Mouse (Mus musculus) B cell, adult 67 days (primary cell): Measurements from ENCODE around the gene Zfpl1. TPM values are rescaled to one million over a fixed set of nuclear protein-coding genes. Genes with fewer than 3 reads are reported as not detected.

Experiments
- total RNA-seq, 2 experiments: library from RNA; stranded (reverse); gene quantifications; 4 replicates each; pipeline ENCODE4 v1.2.4; 2023

The Zfpl1 gene
- 10 to 100 TPM; 51.4 to 65.8 TPM for total RNA-seq

DNA sequence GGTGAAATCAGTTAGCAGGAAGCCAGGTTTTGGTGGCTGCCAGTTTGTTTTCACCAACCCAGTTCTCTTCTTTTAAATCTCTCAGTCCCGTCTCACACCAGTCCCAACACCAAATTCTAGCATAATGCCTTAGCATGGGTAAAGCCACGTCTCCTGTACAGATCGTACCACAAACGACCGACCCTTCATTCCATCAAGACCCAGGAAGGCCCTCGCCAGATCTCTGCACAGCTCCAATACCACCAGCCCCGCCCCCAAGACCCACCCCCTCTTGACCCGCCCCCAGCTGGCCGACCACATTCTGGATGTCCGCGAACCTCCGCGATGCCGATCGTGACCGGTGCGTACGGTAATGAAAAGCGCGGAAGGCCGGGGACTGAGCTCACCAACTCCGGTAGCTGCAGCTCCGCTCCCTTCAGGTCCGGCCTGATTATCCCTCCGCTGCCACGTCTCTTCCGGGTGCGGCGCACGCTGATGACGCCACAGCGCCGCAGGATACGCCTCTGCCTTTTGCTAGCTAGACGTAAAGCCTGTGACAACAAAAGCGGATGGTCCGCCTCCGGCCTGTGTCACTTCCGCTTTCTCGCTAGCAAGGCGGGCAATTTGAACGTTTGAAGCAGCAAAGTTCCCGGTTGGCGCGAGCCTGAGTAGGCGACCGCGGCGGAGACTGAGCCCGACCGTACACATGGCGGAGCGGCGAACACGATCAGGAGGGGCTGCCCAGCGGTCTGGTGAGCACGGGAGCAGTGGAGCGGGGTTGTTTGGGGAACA lies at the start of gene Zfpl1, which contains the start of gene Cdca5:
Gene Zfpl1, minus strand, starts transcription at position 479 of the 771 bp plus-strand sequence.
Gene Cdca5, plus strand, starts transcription at position 506 of the 771 bp plus-strand sequence.

DNA sequence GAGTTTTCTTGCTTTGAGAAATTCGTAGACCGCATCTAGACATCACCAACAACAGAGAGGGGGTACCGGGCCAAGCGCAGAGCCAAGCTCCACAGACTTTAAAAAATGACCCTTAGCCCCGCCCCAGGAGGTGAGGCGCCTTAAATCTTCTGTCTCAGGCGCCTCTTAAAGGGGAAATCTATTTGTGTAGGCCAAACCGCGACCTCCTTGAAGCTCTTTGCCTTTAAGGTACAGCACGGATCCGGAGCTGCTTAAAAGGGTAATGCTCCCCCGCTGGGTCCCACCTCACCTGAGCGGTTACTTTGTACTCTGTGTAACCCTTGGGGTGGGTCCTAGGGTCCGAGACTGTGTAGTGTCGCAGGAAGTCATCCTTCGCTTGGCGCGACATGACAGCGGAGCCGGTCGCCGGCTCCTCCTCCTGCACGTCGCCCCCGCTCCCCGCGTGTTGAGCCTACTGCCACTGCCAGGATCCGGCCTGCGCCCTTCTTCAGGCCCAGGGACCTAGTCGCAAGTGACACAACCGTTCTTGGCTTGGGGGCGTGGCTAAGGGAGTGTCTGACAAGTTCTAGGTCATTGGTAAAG lies 43.1 kb upstream of the Zfpl1 start, which contains the start of gene Snx15:
Gene Snx15, minus strand, starts transcription at position 545 of the 582 bp plus-strand sequence.

DNA sequence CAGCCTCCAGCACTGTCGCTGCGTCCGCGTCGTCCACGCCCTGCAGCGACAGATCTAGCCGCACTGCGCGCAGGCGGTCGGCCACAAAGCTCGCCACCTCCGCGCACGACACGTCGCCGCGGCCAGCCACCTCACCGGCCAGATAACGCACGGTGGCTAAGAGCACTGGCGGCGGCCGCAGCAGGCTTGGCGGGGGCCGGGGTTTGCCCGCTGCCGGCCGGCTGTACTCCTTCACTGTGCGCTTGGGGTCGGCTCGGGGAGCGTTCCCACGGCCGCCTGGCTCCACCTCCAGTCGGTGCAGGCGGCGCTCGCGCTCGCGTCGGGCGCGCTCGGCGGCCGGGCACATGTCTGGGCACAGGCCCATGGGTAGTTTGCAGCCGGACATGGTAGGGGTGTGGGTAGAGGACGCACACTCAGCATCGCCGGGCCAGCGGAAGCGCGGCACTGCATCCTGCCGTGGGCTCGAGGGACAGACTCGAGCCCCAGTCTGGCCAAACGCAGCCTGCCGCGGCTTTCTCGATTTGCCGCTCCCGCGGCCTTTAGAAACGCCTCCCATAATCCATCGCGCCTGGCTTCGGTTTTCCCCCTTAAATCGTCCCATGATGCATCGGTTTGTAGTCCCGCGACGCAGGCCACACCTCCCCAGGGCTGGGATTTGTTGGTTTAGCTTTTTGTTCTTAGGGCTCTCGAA lies 33.4 kb upstream of the Zfpl1 start, which contains the start of gene Sac3d1:
Gene Sac3d1, minus strand, starts transcription at position 665 of the 691 bp plus-strand sequence.

DNA sequence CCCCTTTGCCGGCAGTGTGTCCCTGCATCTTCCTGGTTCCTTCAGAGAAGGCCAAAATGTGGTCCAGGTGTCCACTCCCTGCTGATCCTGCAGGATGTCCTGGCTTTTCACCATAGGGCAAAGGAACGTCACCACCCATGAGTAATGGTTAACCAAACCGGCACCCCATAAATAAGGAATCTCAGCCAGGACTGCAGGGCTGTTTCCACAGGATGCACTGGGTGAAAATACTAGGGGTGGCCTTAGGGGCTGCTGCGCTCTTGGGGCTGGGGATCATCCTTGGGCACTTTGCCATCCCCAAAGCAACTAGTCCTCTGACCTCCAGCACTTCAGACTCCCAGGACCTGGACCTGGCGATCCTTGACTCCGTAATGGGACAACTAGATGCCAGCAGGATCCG lies 20.8 kb upstream of the Zfpl1 start, which contains the start of gene Naaladl1:
Gene Naaladl1, plus strand, starts transcription at position 197 of the 400 bp plus-strand sequence.

DNA sequence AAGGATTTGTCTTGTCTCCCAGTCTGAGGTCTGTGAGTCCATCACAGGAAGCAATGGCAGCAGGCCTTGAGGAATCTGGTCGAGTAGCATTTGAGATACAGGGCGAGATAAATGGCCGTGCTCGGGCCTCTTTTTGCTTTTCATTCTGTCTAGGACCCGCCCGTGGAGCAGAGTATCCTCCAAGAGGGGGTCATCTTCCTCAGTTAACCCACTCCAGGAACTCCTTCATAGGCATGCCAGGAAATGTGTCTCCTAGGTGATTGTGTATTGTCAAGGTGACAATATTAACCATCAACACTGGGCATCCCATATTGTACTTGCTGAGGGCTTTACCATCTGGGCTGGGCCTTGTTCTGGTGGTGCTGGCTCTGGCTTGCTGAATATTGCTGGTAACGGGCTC lies 9.4 kb upstream of the Zfpl1 start, which contains the start of gene AC131692.1:
Gene AC131692.1, plus strand, starts transcription at position 301 of the 400 bp plus-strand sequence.

DNA sequence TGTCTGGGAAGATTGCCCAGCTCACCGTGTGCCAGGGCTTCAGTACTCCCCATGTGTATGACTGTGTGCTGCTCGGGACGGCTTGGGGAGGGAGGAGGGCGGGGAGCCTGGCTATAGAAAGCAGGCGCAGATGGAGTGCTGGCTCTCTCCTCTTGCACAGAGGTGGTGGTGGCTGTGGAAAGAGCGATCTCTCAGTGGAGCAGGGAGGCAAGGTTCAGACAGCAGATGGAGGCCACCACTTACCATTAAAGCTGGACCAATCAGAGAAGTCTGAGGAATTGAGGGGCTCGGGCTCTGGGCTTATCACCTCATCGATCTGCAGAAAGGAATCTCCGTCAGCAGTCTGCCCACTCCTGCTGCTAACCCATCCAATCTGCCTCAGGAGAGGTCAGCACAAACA lies 2.6 kb downstream of the Zfpl1 start, which contains the start of gene Gm28374:
Gene Gm28374, minus strand, starts transcription at position 101 of the 400 bp plus-strand sequence.

DNA sequence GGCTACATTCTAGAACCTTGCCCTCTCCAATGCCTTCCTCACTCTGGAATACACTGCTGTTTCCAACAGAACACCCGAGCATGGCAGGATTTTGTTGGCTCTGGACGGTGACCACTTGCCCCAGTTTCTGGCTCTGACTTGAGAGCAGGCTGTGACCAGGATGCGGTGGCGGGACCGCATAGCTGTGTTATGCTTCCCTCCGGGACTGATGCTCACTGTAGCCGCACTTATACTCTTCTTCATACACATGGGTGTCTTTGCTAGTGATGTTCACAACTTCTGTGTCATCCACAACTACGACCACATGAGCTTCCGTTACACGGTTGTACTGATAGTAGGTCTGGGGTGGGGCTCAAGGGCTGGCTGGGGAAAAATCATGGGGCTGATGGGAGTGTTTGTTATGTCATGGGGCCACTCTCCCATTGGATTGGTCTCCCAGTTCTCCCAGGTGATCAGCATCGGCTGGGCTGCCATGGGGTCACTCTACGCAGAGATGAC lies 4.7 kb downstream of the Zfpl1 start, which contains the start of gene Tmem262:
Gene Tmem262, plus strand, starts transcription at position 51 of the 498 bp plus-strand sequence.

DNA sequence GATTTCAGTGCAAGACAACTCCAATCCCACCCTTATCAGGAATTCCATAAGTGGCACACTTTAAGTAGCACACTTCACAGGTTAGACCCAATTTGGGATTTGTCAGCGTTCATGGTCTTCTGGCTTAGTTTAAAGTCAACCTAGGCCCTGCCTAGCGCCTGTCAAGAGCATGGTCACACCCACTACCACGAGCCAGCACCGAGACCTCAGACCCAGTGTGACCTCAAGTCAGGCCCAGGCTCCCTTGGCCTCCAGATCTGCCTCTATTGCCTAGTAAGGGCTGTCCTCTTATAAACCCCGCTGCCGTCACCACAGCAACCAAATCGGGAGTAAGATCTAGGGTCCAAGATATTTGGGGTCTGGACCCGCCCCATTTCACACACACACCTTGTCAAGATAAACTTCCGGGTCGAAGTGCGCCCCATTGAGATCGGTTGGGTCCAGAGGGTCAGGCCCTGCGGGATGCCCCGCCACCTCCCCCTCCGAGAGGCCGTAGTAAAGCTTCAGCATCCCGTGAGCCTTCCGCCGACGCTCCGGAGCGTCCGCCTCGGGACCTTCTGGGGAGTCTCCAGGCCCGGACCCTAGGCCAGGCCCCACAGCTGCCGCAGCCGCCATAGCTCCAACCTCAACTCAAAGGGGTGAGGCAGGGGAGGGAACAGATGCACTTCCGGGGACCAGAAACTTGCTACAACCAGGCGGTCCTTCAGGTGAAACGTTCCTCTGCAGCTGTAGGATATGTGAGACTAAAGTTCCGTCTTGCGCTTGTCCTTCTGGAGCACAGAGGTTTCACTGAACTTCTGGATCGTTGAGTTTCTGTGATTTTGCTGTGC lies 8.0 kb downstream of the Zfpl1 start, which contains the start of gene Vps51:
Gene Vps51, minus strand, starts transcription at position 668 of the 830 bp plus-strand sequence.

DNA sequence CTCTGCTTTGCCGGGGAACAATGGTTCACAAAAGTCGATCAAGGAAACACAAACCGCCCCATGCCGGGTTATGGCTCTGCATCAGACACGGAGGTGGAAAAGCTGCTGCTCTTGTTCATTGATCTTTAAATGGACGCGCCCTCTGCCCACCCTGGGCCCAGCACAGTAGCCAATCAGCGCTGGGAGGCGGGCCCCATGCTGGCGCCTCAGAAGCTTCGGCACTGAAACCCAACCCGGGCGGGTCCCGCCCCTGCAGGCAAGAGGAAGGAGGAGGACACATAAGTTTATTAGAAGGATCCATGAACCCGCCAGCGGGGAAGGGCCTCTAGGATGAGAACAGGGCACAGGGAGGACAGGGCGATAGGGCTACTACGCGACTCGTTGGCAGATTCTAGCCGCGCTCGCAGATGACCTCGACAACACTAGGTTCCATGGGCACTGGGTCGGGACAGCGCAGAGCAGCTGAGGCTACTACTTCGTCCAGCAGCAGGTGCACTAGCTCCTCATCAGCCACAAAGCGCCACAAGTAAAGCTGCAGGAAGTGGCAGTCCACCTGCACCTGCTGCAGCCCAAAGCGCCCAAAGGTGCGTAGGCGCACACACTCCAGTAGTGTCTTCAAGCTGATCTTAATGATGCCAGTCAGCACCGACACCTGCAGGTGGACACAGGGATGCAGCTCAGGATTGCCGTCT lies 16.9 kb downstream of the Zfpl1 start, which contains the start of gene Tm7sf2:
Gene Tm7sf2, minus strand, starts transcription at position 650 of the 692 bp plus-strand sequence.

DNA sequence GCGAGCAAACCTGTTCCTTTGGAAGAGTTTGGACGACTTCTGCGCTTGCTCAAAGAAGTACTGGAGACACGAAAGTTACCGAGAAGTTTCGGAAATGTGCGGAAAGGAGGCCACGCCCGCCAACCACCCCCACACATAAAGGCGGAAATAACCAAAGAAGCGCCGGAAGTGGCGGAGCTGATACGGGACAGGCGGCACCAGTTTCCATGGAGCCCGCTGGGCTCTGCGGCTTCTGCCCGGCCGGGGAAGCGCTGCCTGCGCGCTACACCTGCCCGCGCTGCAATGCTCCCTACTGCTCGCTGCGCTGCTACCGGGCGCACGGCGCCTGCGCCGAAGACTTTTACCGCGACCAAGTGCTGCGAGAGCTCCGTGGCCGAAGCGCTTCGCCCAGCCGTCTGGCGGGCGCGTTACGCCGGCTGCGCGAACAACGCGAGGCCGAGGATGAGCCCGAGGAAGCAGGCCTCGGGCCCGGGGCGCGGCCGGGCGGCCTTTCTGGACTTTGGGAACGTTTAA lies 23.7 kb downstream of the Zfpl1 start, which contains the start of gene Znhit2:
Gene Znhit2, plus strand, starts transcription at position 172 of the 513 bp plus-strand sequence.

DNA sequence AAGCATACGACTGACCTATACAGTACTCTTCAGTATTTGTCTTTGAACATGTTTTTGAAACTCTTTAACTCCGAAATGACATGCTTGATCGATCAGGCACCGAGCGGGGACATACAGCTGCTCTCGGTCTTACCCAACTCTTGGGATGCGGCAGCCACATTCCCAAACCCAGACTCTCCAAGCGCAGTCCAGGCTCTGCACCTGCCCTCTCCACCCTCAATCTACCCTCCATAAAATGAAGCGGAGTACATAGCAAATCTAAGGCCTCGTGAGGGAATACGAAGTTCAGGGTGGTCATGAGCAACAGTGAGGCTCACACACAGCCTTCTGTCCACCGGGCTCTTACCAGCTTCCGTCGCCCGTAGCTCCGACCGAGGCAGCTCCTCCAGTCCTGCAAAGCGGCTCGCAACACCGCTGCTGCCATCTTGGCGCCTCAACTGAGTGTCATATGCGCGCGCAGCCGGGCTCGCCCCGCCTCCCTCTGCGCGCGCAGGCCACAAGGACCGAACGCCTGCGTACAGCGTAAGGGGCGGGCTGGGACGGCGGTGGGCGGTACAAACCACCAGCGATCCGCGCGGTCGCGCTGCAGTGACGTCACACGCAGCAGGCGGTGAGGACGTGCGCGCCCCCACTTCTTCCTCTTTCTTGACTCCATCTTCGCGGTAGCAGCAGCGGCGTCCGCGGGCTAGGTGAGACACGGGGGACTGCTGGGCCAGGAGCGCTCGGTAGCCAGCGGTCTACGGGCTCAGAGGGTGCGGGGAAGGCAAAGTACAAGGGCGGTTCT lies 27.3 kb downstream of the Zfpl1 start, which contains the start of the genes Mrpl49 and Fau:
Gene Mrpl49, minus strand, starts transcription at position 473 of the 784 bp plus-strand sequence.
Gene Fau, plus strand, starts transcription at position 532 of the 784 bp plus-strand sequence.

DNA sequence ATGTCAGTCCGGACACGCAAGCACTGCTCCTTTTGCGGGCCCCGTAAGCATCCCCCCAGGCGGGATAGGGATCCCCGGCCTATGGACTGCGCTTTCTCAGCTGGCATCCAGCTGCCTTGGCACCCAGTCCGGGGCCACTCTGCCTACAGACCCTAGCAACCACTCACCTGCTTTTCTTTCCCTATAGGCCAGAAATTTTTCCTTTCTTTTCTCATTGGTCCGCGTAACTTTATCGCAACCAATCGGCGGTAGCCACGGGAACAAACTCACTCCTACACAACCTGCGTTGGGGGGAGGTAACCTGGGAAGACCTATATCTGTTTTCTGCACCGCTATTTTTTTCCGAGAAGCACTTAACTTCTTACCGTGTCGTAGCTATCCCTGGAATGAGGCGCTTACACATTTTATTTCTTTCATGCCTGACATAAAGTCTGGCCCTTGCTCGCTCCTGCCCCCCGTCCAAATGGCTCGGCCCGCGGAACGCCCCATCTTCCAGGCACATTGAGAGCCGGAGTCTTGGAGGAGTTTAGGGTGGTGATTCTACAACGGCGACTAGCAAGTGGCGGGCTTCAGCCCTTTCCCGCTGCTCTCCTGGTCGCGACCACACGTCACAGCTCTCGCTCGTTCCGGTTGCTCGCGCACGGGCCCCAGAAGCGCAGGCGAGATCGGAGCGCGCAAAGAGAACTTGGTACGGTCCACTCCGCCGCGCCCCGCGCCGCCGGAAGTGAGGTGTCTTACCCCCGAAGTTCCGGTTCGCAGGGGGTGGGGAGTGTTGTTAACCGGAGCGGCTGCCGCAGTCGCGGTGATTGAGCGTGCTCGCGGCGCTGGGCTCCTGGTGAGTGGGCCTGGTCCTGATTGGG lies 38.2 kb downstream of the Zfpl1 start, which contains the start of gene Syvn1:
Gene Syvn1, plus strand, starts transcription at position 283 of the 860 bp plus-strand sequence.

Other genes with a start within 250 kb of the Zfpl1 start
- gene Frmd8, start 209.7 kb downstream of the Zfpl1 start, total RNA-seq = 10 to 100 TPM; 39.6 to 41.7 TPM
- 10 to 100 TPM; 21.2 to 26.6 TPM for gene Slc25a45, start 207.1 kb downstream of the Zfpl1 start, total RNA-seq
- gene Tigd3, start 190.8 kb downstream of the Zfpl1 start, total RNA-seq = 1 to 10 TPM; 3.4 to 4.2 TPM
- gene Dpf2, start 171.9 kb downstream of the Zfpl1 start, total RNA-seq = 100 to 1,000 TPM; 171 to 191 TPM
- not detected for gene Cdc42ep2, start 160.1 kb downstream of the Zfpl1 start, total RNA-seq
- gene Pola2, start 120.8 kb downstream of the Zfpl1 start, total RNA-seq = 10 to 100 TPM; 77.0 to 78.2 TPM
- gene Slc22a20, start 98.8 kb downstream of the Zfpl1 start, total RNA-seq = not detected
- 100 to 1,000 TPM in 1 of 2 experiments, 10 to 100 TPM in 1; 97.9 to 103 TPM for gene Capn1, start 69.1 kb downstream of the Zfpl1 start, total RNA-seq
- gene Syvn1, start 38.4 kb downstream of the Zfpl1 start, total RNA-seq = 100 to 1,000 TPM; 205 to 221 TPM
- 10 to 100 TPM; 24.4 to 30.4 TPM for gene Mrpl49, start 27.2 kb downstream of the Zfpl1 start, total RNA-seq
- gene Fau, start 27.1 kb downstream of the Zfpl1 start, total RNA-seq = 1,000 to 10,000 TPM; 3,281 to 3,326 TPM
- 10 to 100 TPM; 11.5 to 17.8 TPM for gene Znhit2, start 23.8 kb downstream of the Zfpl1 start, total RNA-seq
- 10 to 100 TPM; 11.2 to 16.4 TPM for gene Tm7sf2, start 16.6 kb downstream of the Zfpl1 start, total RNA-seq
- 100 to 1,000 TPM in 1 of 2 experiments, 10 to 100 TPM in 1; 83.4 to 105 TPM for gene Vps51, start 7.7 kb downstream of the Zfpl1 start, total RNA-seq
- not detected for gene Tmem262, start 4.9 kb downstream of the Zfpl1 start, total RNA-seq
- gene Gm28374, start 2.7 kb downstream of the Zfpl1 start, total RNA-seq = not detected
- 1 to 10 TPM; 1.6 TPM for gene Cdca5, start within 50 bp of the Zfpl1 start, total RNA-seq
- gene AC131692.1, start 9.5 kb upstream of the Zfpl1 start, total RNA-seq = not detected
- not detected for gene Naaladl1, start 20.8 kb upstream of the Zfpl1 start, total RNA-seq
- gene Sac3d1, start 33.7 kb upstream of the Zfpl1 start, total RNA-seq = 1 to 10 TPM; 8.8 to 10.0 TPM
- 10 to 100 TPM; 41.1 to 46.7 TPM for gene Snx15, start 43.3 kb upstream of the Zfpl1 start, total RNA-seq
- gene Batf2, start 56.0 kb upstream of the Zfpl1 start, total RNA-seq = not detected
- 10 to 100 TPM; 31.4 to 32.2 TPM for gene Arl2, start 56.6 kb upstream of the Zfpl1 start, total RNA-seq
- not detected for gene Majin, start 99.4 kb upstream of the Zfpl1 start, total RNA-seq
- gene Gpha2, start 141.4 kb upstream of the Zfpl1 start, total RNA-seq = not detected
- 10 to 100 TPM; 25.7 to 33.0 TPM for gene Ppp2r5b, start 150.9 kb upstream of the Zfpl1 start, total RNA-seq
- 100 to 1,000 TPM; 105 to 123 TPM for gene Atg2a, start 156.7 kb upstream of the Zfpl1 start, total RNA-seq
- 100 to 1,000 TPM; 212 to 217 TPM for gene Ehd1, start 191.8 kb upstream of the Zfpl1 start, total RNA-seq
- gene Cdc42bpg, start 221.5 kb upstream of the Zfpl1 start, total RNA-seq = 1 to 10 TPM; 8.0 to 9.0 TPM